Mouse (Mus musculus) CD8-positive naive resting alpha-beta T cell, adult 2 months (primary cell): ENCODE results near the gene Gm5796.
"Not testable (repeated sequence)": the region's sequence is repeated elsewhere in the genome, so short reads cannot be mapped to it uniquely, and the experiment has no call there.

ENCODE experiments used
- DNase-seq, 2 experiments: peaks; one replicate each; pipeline ENCODE4 v3.0.0; 2022; ENCODE audit warnings: low read depth in 2 of 2, low spot score in 2 of 2

The Gm5796 gene

GRCm38 (mm10) chr14:4023641-4024040, at the start of gene Gm5796:
Gm5796 (plus strand) TSS chr14:4023941.
- DNase-seq, result not testable (repeated sequence)

DNA sequence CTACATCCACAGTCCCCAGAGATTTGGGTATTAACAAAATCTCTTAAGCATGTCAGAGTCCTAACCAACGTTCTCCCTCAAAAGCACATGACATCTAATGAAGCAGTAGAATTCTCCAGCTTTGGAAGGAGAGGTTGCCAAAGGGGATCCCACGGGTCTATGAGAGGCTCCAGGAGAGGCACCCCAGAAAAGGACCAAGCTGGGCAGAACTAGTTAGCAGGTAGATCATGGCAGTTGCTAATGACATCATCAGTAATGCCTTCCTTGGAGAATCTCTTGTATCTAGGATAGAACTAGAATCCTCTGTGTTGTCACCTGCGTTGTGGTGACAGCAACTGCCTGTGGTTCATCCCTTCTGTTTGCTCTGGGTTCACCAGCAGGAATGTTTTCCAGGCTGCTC, 25.6 kb upstream of the Gm5796 start, which contains the start of gene Gm3099:
Gm3099 (plus strand) TSS at position 301 of the 400 bp plus-strand sequence.
- DNase-seq, result not testable (repeated sequence)

- DNase-seq, result not testable (repeated sequence)
Observed at GRCm38 (mm10) chr14:4083820-4084219, 60.1 kb downstream of the Gm5796 start, which contains the start of gene Gm3115. Gm3115 (plus strand) TSS chr14:4084120.
